Mouse (Mus musculus): Measurements from ENCODE around the gene C1qc.

Gene C1qc

DNA sequence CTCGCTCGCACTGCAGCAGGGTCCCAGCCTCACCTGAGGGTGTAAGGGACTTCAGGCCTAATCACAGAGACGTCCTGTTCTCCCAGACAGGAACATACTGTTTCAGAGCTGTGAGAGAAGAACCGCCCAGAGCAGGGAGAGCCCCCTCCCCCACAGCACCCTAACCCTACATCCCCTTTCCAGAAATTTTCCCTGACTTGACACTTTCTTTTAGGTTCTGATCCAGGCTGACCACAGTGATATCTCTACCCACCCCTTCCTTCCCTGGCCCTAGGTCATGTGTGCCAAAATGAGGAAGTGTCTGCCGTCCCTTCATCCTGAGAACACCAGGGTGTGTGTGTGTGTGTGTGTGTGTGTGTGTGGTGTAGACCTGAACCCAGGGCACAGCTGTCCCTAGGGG lies at the start of gene C1qc:
Gene C1qc, minus strand, starts transcription at position 255 of the 400 bp plus-strand sequence.
- CTCF ChIA-PET: no interaction called here

DNA sequence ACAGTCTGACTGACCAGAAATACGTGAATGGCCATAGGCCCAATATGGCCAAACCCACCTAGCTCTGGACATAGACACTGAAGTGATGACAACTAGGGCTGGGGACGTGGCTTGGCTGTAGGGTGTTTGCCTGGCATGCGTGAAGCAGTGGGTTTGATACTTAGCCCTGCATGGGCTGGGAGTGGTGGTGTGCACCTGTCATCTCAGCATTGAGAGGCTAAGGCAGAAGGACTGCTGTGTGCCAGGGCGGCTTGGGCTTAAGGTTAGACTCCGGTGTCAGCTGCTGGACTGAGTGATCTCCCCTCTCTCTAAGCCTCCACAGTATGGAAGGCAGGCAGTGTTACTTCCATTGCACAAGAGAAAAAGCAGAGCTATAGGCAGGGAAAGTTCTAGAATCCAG lies 45.1 kb upstream of the C1qc start:
- CTCF ChIA-PET: no interaction called here

DNA sequence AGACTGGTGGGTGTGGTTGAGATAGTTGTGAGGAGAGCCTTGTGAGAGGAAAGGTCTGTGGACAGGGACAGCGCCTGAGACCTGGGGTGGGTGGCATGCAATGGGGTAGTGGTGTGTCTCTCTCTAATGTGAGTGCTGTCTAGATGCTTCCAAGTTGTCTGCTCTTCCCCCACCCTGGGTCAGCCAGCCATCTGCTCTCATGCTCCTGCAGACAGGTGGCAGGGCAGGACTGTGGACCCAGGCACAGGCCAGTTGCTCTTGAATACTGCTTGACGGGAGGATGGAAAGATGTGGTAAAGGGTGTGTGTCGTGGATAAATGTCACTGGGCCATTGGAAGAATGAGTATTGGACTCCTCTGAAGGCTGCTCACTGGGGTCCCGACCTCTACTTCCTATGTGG lies 44.5 kb upstream of the C1qc start:
- CTCF ChIA-PET: no interaction called here

DNA sequence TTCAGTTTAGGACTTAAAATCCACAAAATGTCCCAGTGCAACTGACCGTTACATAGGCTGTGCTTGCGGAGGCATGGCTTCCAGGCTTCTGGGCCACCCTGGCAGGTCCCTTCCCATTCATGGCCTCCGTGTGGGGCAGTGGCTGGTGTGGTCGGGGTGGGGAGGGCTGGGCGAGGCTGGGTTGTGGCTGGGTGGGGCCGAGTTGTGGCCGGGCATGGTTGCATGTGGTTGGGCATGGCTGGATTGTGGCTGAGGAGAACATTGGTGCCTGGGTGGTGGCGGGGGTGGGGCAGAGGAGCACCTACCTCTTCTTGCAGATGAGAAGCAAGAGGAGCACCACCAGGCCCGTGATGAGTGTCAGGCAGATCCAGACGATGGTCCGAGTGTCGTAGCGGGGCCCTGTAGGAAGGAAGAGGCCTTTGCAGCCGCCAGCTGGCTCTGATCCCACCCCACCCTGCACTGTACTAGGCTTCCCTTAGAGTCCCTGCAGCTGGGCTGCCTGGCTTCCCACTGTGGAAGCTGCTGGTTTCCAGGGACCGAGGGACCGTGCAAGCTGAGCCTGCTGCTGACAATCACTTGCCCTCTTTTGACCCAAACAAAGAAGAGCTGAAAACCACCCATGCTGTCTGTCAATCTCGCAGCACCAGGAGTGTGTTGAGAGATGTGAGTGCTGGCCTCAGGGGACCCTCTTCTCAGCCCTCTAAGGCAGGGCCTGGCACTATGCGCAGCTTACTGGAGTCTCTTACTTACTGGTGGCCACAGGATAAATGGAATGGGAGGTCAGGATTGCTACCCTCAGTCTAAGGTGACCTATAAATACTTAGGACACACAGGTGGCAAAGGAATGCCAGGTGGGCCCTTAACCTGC lies 42.1 kb upstream of the C1qc start:
- CTCF ChIA-PET: no interaction called here

DNA sequence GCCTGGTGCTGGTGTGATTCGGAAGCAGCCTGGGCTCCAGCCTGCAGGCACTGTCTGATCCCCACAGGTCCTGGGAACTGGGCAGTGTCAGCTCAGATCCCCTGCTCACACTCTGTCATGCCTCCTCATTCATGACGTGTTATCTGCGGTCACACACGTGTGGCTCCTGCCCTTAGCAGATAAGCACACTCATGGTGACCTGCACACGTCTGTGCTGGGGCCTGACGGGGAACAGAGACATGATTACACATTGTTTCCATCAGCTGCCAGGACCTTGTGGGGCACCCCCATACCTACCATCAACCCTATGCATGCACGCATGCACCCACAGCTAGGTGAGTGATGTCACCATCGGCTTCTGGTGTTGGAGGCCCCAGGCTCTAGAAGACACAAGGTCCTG lies 37.6 kb upstream of the C1qc start:
- CTCF ChIA-PET: no interaction called here

DNA sequence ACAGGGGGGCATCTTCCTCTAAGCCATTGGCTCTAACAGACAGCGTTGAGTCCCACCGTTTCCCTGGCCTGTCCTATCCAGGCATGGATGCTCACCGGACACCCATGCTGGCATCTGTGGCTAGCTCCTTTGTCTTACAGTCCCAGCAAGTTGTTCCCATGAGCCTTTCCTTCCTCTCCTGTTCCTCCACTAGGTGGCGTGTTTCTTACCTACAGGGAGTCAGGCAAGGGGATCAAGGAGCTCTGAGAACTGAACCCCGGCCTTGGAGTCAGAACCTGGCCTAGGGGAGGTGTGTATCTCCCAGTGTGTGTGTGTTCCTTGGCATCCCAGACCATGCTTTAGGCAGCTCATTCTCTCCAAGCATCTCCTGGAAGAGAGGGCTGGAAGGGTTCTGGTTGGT lies 36.1 kb upstream of the C1qc start:
- CTCF ChIA-PET: no interaction called here

DNA sequence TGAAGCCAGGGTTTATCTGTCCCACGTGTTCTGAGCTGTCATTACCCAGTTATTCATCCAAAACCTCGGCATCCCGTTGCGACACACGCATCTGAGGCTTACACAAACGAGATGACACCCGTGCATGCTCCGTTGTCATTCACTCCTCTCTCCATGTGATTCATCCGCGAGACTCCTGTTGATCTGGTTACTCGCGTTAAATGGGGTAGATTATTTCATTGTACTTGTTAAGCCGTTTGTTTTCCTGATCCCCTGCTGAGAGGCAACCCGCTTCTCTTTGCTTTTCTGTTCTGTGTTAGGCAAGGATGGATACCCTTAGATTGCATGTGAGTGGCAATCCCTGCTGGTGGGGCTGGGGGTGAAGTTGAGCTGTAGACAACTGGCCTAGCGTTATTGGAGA lies 32.9 kb upstream of the C1qc start:
- CTCF ChIA-PET: no interaction called here

DNA sequence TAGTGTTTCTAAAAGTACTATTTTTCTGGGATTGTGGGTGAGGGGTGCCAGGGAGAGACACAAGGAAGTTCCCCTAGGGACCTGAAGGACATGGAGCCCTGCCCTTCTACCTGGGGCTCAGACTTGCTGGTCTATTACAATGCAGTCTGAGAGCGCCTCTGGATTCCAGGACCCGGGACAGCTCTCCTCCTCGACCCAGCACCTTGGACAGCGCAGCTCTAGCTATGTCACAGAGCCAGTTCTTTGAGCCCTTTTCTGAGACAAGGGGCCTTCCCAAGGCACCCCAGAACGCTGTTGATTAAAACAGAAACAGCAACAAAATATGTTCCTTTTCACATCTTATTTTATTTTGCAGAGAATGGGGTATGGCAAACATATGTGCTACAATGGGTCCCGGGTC lies 31.7 kb upstream of the C1qc start:
- CTCF ChIA-PET: no interaction called here

DNA sequence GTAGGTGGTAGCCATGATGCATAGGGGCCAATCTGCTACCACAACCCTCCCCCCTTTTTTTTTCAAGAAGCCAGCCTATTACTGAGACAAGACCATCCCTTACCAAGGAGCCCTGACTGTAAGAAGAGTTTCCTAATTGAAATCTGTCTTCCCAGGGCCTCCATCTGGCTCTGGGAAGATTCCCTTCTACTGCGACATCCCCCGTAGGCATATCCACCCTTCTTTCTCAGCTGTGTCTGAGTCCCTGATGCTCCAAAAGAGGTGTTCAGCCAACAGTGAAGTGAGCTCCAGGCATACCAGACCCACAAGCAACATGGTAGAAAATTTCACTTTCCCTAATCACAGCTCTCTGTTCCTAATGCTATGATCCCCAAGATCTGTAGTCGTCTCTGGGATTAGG lies 26.7 kb upstream of the C1qc start:
- CTCF ChIA-PET: no interaction called here

DNA sequence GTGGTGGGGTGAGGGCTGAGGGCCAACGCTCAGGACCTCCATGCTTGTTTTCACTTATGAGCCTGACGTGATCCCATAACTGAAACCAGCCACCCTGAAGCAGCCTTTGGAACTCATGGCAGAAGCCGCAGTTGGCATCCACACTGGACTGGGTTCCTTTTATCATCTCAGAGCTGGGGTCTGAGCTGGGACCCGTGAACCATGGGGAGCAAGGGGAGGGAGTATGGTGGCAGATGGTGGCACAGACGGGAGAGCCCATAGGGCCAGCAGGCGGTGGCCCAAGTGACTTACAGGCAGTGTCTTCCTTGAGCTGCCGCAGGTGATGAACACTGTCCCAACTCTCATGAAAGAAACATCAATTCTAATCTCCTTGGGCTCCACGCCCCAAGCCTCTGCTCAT lies 26.0 kb upstream of the C1qc start:
- CTCF ChIA-PET: no interaction called here

DNA sequence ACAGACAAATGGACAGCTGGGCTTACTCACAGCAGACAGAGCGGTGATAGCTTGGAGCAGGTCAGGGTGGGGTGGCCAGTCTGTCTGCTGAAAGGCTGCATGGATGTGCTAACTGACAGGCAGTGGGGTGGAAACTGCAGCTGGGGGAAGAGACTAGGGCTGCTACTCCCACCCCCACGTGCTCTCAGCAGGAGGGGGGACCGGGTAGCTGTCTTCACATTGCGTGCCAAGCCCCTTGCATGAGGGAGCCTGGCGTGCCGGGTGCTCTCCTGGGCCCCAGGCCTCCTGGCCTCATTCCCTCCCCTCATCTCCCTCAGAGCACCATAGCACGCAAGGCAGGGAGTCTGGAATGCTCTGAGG lies 24.3 kb upstream of the C1qc start:
- CTCF ChIA-PET: no interaction called here

DNA sequence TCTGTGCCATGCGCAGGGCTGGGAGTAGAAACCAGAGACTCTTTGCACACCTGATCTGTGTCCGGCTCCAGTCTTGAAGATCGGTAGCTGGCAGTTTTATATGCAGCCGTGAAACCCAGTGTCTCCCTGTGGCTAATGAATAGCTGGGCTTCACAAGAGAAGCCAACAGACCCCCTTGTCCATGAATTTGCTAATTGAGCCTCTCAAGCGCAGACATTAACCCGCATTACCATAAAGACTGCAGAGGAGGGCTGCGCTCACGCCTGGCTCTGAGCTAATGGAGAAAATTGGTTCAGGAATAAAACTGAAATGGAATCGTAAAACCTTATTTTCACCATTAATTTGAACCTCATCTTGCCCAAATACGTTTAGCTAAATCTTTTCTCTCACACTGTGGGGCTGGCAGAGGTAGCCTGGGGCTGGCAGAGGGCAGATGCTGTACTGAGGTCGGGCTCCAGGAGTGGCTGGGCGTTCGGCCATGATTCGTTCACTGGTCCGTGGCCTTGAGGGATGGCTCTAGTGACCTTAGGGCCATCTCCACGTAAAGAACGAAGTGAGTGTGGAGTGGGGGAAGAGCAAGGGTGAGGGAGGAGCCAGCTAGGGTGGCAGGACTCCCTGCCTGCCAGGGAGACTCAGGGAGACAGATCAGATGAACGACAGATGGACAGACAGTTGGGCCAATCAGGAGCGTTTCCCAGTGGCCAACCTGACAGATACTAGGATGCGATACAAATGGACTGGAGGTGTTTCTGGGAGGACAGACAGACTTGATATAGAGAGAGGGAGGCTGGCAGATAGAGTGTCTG lies 23.7 kb upstream of the C1qc start:
- CTCF ChIA-PET: no interaction called here

DNA sequence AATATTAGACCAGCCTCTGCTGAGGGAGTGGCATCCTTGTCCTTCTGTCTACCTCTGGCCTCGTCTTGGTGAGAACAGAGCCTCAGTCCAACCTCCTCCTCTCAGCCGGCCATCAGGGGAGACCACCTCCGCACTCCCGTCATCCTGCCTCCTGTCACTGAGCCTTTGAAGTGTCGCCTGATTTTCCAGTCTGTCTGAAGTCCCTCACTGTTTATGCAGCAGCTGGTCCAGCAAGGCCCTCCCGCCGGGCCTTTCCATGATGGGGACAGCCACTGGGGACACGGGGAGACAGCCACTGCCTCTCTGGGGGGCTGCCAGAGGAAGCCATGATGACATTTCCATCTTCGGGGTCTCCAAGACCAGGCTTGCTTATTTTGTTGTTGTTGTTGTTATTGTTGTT lies 20.0 kb upstream of the C1qc start:
- CTCF ChIA-PET: interaction anchor here (0.5 kb wide), 1 partner anchor 69 kb away, joined by 3 read pairs; no protein-coding TSS in a partner anchor

DNA sequence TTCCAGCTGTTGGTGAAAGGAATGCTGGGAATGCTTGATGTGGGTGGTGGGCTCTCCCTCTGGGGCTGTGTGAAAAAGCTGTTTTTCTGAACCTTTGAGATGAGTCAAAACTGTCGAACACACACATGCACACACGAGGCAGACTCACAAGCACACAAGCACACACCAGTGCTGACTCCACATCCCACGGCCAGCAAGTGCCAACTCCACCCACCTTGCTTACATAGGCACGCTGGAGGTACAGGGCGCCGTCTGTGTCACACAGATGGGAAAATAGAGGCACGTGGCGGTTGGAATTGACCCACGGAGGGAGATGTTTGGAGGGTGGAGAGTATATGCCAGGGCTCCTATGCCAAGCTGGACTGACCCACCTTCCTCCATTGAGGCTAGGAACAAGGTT lies 18.9 kb upstream of the C1qc start:
- CTCF ChIA-PET: interaction anchor here (0.7 kb wide), 1 partner anchor 1436 kb away, joined by 3 read pairs; no protein-coding TSS in a partner anchor

DNA sequence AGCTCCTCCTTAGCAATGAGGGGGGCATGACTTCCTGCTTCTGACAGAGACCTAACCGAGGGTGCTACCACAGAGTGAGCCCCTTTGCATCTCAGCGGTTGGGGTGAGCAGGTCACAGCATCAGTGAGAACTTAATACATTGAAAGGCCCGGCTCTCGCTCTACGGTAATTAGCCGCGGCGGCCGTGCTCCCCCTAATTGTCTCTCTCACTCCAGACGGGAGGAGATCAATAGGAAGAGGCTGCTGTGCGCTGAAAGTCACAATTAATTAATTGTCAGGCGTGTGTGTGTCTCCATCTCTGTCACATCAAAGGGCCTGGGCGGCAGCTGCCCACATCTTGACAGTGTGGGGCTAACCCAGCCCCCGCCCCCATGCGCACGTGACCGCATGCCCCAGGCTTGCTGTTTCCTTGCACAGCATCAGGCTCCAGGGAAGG lies 18.4 kb upstream of the C1qc start:
- CTCF ChIA-PET: interaction anchor here (0.7 kb wide), 1 partner anchor 1435 kb away, joined by 3 read pairs; no protein-coding TSS in a partner anchor

DNA sequence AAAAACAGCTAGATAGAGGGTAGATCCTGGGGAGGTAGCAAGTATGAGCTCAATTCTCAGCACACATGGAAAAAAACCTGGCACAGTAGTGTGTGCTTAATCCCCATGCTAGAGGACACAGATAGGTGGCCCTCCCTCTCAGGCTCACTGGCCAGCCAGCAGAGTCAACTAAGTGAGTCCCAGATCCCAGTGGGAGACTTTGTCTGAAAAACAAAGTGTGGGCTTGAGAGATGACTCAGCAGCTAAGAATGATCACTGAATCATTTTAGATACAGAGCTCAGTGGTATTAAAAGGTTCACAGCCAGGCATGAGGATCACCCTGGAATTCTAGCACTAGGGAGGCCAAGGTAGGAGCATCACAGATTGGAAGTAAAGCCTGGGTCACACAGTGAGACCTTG lies 14.9 kb upstream of the C1qc start:
- CTCF ChIA-PET: interaction anchor here (0.7 kb wide), 1 partner anchor 136 kb away, joined by 3 read pairs; no protein-coding TSS in a partner anchor

DNA sequence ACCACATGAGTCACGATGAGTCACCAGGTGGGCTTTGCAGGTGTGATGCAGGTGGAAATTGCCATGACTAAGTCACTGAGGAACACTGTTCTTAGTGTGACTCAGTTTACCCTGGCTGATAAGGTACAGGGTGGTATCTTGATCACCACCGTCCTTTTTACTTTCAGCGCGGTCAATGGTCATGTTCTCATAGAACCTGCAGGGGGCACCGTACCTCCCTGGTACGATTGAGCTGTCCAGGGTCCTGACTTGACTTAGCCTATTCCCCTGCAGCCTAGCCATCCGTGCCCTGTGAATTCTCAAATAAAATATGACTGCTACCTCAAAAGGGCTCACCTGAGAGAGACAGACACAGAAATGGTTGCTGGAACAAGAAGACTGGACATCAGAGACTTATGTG lies 14.2 kb upstream of the C1qc start:
- CTCF ChIA-PET: no interaction called here

DNA sequence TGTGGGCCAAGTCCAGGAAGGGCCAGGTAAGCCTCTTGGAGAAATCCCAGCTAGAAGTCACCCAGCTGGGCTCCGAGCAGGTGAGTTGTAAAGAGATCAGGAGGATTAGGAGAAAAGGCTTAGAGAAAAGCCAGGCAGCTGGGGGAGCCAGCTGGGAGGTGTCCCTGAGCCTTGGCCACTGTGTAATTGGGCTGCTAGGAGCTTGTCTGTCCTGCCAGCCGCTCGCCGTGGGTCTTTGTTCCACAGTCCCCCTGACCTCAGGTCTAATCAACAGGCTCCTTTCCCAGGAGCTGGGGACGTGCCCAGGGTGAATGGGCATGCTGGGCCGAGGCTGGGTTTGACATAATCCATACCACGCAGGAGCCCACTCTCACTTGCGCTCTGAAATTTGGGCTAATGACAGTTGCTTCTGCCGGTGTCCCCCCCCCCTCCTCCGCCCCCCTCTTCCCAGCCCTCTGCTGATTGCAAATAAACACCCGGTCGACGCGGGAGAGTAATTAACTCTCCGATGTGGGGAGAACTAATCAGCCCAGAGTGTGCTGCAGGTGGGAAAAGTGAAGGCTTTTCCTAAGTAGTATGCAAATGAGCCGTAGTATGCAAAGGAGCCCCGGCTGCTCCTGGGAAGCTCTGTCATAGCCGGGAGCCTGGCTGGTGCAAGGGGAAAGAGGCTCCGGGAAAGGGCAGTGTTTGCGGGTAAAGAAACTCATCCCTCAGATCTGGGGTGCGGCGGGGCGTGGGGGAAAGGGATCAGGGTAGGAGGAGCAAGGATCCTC lies 12.1 kb upstream of the C1qc start:
- CTCF ChIA-PET: interaction anchor here (0.7 kb wide), 1 partner anchor 170 kb away, joined by 3 read pairs; no protein-coding TSS in a partner anchor

DNA sequence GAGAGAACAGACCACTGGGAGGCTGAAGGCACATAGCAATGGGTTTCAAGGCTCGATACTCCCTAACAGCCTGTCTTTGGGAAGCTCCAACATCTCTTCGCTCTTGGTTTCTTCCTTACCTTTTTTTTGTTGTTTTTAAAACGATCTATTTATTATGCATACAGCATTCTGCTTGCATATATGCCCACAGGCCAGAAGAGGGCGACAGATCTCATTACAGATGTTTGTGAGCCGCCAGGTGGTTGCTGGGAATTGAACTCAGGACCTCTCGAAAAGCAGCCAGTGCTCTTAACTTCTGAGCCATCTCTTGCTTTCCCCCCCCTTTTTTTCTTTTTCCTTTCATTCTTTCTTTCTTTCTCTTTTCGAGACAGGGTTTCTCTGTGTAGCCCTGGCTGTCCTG lies 6.3 kb upstream of the C1qc start:
- CTCF ChIA-PET: no interaction called here

DNA sequence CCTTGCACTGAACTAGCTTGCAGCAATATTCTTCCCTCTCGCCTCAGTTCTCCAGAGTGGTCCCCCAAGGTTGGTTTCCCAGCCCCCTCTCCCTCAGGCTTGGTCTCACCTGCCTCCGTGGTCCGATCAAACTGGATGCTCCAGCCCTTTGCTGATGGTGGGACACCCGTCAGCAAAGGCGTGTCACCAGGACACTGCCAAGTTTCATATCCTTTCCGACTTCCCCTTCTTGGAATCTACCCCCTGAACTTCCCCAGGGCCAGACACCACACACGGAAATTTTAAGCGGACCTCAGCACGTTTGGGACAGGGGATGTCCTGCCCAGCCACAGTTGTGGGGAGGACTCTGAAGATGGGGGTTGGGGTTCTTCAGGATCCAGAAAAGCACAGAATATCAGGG lies 5.8 kb upstream of the C1qc start, which contains the start of gene C1qa:
Gene C1qa, minus strand, starts transcription at position 167 of the 400 bp plus-strand sequence.
- CTCF ChIA-PET: no interaction called here

DNA sequence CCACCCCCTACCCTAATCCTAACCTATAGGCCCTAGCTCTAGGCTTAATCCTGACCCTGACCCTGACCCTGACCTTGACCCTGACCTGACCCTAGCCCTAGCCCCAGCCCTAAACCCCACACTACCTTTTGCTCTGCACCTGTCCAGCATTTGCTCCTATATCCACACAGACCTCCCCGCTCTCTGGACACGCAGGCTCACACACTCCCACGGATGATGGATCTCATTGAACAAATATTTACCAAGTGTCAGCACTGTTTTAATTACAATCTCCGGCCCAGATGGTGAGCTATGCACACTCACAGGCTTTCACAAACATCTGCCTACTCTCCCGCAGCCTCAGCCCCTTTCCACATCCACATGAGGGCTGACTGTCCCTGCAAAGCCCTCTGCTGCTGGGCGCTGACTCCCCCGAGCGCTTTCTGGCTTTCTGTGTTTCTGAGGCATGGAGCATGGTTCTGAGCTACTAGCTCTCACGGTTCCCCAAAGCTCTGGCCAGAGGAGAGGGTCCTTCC lies 5.3 kb upstream of the C1qc start:
- CTCF ChIA-PET: no interaction called here

DNA sequence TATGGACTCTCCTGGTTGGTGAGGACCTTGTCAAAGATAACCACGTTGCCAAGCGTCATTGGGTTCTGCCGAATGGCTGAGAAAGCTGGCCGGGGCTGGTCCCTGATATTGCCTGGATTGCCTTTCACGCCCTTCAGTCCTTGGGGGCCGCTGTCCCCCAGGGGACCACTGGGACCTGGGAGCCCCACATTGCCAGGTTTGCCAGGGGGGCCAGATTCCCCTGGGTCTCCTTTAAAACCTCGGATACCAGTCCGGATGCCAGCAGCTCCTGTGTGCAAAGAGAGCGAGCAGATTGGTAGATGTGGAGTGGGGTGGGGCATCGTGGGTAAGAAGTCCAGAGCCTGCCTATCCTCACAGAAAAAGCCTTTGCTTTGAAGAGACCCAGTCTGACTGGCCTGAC lies 3.6 kb upstream of the C1qc start:
- CTCF ChIA-PET: no interaction called here

All from spleen, embryonic (tissue).